In the genomic region with DNA sequence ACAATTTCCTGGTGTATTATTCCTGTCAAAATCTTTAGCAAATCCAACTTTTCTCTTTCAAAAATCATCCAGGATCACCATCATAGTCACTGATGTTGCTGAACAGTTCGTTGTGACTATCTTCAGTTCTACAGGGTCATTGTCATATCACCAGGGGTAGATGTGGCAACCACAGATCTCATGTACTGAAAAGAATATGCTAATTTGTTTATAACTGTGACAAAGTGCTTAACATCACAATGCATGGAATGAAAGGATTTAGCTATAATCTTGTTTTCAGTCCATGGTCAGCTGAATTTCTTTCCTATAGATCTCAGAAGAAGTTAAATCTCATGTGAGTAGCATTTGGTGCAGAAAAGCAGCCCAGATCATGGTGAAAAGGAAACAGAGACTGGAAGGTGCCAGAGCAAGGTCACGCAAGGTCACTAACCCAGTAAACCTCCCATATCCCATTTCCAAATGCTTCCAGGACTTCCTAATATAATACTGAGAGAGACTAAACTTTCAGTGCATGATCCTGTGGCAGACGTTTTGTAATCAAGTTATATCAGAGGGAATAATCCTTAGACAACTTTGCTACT, we compare ENCODE assay signal across 24 mouse cellular contexts.
"Had no signal": no experiment of that assay in that cellular context is flagged by ENCODE, and none has a peak within 500 bp of the region (broad histone marks: within the 10 kb centered on the region; RNA-seq: fewer than 3 reads in every experiment).

No protein-coding gene starts in this region.

- H3K9ac ChIP-seq: heart, embryonic 12.5 days; hindbrain, embryonic 12.5 days; hindbrain, embryonic 14.5 days; intestine, embryonic 15.5 days; limb, embryonic 13.5 days; limb, embryonic 15.5 days had no signal

- H3K36me3 ChIP-seq: heart, embryonic 10.5 days; heart, embryonic 12.5 days; hindbrain, embryonic 10.5 days; hindbrain, embryonic 12.5 days; intestine, embryonic 15.5 days; limb, embryonic 13.5 days; limb, embryonic 15.5 days had no signal

- H3K4me2 ChIP-seq: heart, embryonic 12.5 days; hindbrain, embryonic 12.5 days; hindbrain, embryonic 14.5 days; intestine, embryonic 15.5 days; limb, embryonic 13.5 days; limb, embryonic 15.5 days had no signal

- H3K9me3 ChIP-seq: heart, embryonic 10.5 days; heart, embryonic 12.5 days; hindbrain, embryonic 10.5 days; hindbrain, embryonic 12.5 days; intestine, embryonic 15.5 days; limb, embryonic 13.5 days; limb, embryonic 15.5 days had no signal

- H3K4me3 ChIP-seq: gastrocnemius, adult 2 months; heart, embryonic 10.5 days; heart, embryonic 12.5 days; hindbrain, embryonic 10.5 days; hindbrain, embryonic 12.5 days; intestine, embryonic 15.5 days; layer of hippocampus, adult 2 months; limb, embryonic 13.5 days; limb, embryonic 15.5 days had no signal

- H3K4me1 ChIP-seq: heart, embryonic 10.5 days; heart, embryonic 12.5 days; hindbrain, embryonic 10.5 days; hindbrain, embryonic 12.5 days; intestine, embryonic 15.5 days; limb, embryonic 13.5 days; limb, embryonic 15.5 days had no signal

- DNase-seq: gastrocnemius, adult 2 months; gastrocnemius, postnatal 10 days; gastrocnemius, postnatal 25 days; heart, adult 18-20 months; heart, postnatal 10 days; heart, postnatal 4 days; kidney, adult 18-20 months; kidney, adult 8-10 months; kidney, postnatal 10 days; kidney, postnatal 25 days; kidney, postnatal 4 days; left cerebral cortex, postnatal 4 days had no signal

- H3K27me3 ChIP-seq: heart, embryonic 12.5 days; hindbrain, embryonic 12.5 days; intestine, embryonic 15.5 days; limb, embryonic 13.5 days; limb, embryonic 15.5 days had no signal

- ATAC-seq: hindbrain, embryonic 16.5 days; inflammation-experienced regulatory T-cells, adult 6 months; intestine, embryonic 15.5 days; intestine, postnatal 0 days had no signal

- H3K27ac ChIP-seq: gastrocnemius, adult 2 months; heart, embryonic 10.5 days; hindbrain, embryonic 10.5 days; hindbrain, embryonic 12.5 days; hindbrain, embryonic 14.5 days; intestine, embryonic 15.5 days; layer of hippocampus, adult 2 months; limb, embryonic 13.5 days; limb, embryonic 15.5 days had no signal
